Mouse (Mus musculus) ES-Bruce4 (cell line): ENCODE measurements around the gene Pitpnm2. TPM values are rescaled to one million over a fixed set of nuclear protein-coding genes. Genes with fewer than 3 reads are reported as not detected.

Experiments used
- H3K27ac ChIP-seq: 2 replicates; pipeline ENCODE4 v1.5.1; 2012; ENCODE audit warnings: low read length, inconsistent platforms; ENCODE audit not compliant: insufficient read depth
- H3K27me3 ChIP-seq: 2 replicates; pipeline ENCODE4 v1.6.1; 2012; ENCODE audit warnings: mild to moderate bottlenecking, low read length, inconsistent platforms; ENCODE audit not compliant: control insufficient read depth, poor library complexity, insufficient read depth, severe bottlenecking
- H3K36me3 ChIP-seq: 2 replicates; pipeline ENCODE4 v1.6.1; 2012; ENCODE audit warnings: inconsistent platforms, mild to moderate bottlenecking, low read length, moderate library complexity; ENCODE audit not compliant: control insufficient read depth, poor library complexity, insufficient read depth, severe bottlenecking
- H3K4me1 ChIP-seq: one replicate; pipeline ENCODE4 v1.8.1; 2011; ENCODE audit warnings: low read length; ENCODE audit not compliant: control insufficient read depth, insufficient read depth
- H3K4me3 ChIP-seq: 2 replicates; pipeline ENCODE4 v1.5.1; 2011; ENCODE audit warnings: low read depth, mild to moderate bottlenecking, low read length
- H3K9ac ChIP-seq: 2 replicates; pipeline ENCODE4 v1.6.1; 2012; ENCODE audit warnings: low read depth, mild to moderate bottlenecking, inconsistent platforms; ENCODE audit not compliant: poor library complexity, severe bottlenecking
- H3K9me3 ChIP-seq: replicated peaks from 2 replicates; pipeline ENCODE4 v1.6.1; 2012; ENCODE audit warnings: mild to moderate bottlenecking, low read length, inconsistent platforms; ENCODE audit not compliant: control insufficient read depth, poor library complexity, insufficient read depth, severe bottlenecking
- CTCF ChIP-seq: IDR thresholded peaks from one replicate; pipeline ENCODE4 v1.8.1; 2011; ENCODE audit warnings: low read depth, low read length
- EP300 ChIP-seq: IDR thresholded peaks from 2 replicates; pipeline ENCODE4 v1.6.1; 2011; ENCODE audit warnings: low read depth, low read length; ENCODE audit not compliant: insufficient read depth
- POLR2A ChIP-seq: IDR thresholded peaks from one replicate; pipeline ENCODE4 v1.8.1; 2011; ENCODE audit warnings: low read length; ENCODE audit not compliant: insufficient read depth
- polyA plus RNA-seq: library from polyadenylated mRNA; stranded (reverse); fragments of >200 nt; gene quantifications from 2 replicates; pipeline ENCODE4 v1.2.4, GENCODE M21; 2011; ENCODE audit warnings: low read depth; ENCODE audit not compliant: missing spikeins, insufficient read depth, insufficient read length

Gene Pitpnm2
- polyA plus RNA-seq, 1 experiment: 13.1 TPM

DNA sequence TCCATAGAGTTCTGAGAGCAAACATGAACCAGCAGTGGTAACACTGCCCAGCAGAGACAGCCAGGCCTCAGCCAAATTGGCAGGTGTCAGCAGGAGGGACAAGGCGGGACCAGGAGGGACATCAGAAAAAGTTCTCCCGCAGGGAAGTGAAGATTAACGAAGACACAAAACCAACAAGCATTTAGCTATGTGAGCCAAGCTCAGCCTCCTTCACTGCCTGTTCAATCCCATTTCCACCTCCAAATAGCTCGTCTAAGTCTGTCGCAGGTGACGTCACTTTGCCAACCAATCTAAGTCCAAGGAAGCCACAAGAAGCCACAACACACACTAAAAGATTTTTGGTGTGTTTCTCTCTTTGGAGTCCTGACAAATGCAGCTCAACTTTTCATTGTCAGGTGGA, 147.2 kb downstream of the Pitpnm2 start:
- TF ChIP-seq EP300 (no peak), POLR2A (no peak), CTCF (no peak)
- no peaks in the 10 kb centered on the region for H3K27me3 ChIP-seq
- no peak overlapping the region for H3K4me3 ChIP-seq
- peaks cover 5% of the 10 kb centered on the region for H3K9me3 ChIP-seq
- no peaks in the 10 kb centered on the region for H3K4me1 ChIP-seq
- no peaks in the 10 kb centered on the region for H3K36me3 ChIP-seq
- H3K9ac ChIP-seq: no peak overlapping the region
- no peak overlapping the region for H3K27ac ChIP-seq

DNA sequence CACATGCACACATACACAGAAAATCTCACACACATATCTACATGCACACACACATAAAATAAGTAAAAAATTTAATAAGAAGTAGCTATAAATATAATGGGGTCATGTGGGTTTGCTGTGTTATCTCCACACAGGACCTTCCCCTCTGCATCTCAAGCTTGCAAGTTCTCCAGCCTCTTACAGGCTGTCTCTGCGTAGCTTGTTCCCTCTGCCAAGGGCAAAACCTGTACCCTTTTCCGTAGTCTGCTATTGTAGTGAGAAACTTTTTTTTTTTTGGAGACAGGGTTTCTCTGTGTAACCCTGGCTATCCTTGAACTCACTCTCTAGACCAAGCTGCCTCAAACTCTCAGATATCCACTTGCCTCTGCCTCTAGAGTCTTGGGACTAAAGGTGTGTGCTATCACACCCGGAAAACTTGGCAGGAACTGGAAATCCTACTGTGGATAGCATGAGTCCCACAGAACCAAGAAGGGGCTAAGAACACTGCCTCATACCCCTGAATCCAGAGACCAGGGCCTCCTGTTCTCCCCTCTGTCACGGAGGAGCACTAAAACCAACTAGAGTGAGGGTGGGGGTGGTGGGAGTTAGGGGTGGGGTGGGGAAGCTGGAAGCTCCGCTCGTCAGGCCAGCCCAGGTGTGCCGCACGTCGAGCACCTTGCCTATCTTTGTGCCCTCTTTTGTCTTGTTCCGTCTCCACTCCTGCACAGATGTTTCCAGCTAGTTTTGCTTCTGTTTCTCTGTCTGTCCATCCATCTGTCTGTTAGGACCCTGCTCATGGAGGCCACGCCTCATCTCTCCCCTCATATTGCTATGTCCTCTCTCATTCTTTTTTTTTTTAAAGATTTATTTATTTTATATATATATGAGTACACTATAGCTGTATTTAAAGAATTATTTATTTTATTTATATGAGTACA, 149.2 kb downstream of the Pitpnm2 start:
- Histone ChIP-seq H3K27me3 (no peaks in the 10 kb centered on the region), H3K4me1 (no peaks in the 10 kb centered on the region), H3K36me3 (no peaks in the 10 kb centered on the region), H3K9me3 (peaks cover 5% of the 10 kb centered on the region), H3K9ac (no peak overlapping the region), H3K4me3 (no peak overlapping the region), H3K27ac (no peak overlapping the region)
- no peak for TF ChIP-seq EP300
- no peak for TF ChIP-seq POLR2A
- no peak for TF ChIP-seq CTCF

DNA sequence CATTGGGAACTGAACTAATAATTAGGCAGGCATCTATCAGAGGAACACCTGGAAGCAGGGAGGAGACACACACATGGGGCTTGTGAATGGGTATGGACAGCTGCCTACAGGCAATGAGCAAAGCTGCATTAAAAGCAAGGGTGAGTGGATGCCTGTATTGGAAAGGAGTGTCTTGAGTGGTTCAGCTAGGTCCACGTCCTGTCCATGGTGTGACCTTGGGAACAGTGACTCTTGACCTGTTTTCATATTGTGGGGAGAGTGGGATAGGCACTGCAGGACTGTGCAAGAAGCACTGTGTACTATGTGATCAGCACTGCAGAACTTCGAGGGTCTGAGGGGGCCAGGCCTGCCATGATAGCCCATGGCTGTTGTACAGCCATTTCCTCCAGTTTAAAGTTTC, 150.6 kb downstream of the Pitpnm2 start:
- TF ChIP-seq EP300: no peak
- no peak for TF ChIP-seq POLR2A
- no peak for TF ChIP-seq CTCF
- no peaks in the 10 kb centered on the region for H3K4me1 ChIP-seq
- no peaks in the 10 kb centered on the region for H3K36me3 ChIP-seq
- H3K4me3 ChIP-seq: no peak overlapping the region
- peaks cover 2% of the 10 kb centered on the region; the same call in 1 of the 2 replicates for H3K9me3 ChIP-seq
- no peak overlapping the region for H3K27ac ChIP-seq
- no peaks in the 10 kb centered on the region for H3K27me3 ChIP-seq
- H3K9ac ChIP-seq: no peak overlapping the region

DNA sequence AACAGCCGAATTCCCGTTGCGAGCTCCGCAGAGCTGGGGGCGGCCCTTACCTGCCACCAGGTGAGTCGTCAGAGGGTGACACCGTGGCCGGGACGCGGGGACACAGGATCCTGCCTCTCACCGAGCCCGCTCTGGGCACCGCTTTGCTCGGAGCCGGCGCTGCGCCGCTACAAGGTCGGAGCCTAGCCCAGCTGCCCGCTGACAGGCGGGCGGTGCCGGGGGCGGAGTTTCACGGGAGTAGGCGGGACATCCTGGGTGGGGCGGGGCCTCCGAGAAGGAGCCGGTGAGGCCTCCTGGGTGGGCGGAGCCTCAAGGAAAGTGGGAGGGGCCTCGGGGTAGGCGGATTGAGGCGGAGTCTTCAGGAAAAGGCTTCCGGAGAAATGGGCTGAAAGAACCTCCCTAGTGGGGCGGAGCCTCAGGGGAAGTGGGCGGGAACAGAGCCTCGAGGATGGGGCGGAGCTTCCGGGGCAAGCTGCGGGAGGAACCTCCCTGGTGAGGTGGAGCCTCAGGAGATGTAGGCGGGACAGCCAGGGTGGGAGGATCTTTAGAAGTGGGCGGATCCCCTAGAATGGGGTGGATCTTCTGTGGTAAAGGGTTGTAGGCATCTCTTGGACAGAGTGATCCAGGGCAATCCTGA, 153.8 kb downstream of the Pitpnm2 start, which contains the start of gene Abcb9:
Gene Abcb9, minus strand, starts transcription at position 203 of the 637 bp plus-strand sequence.
- no peak within 1 kb of the TSS for H3K9ac ChIP-seq
- TF ChIP-seq CTCF (no peak), EP300 (no peak), POLR2A (no peak)
- H3K4me3 ChIP-seq: peak within 1 kb of the TSS; percentile 60
- H3K4me1 ChIP-seq: no peaks in the 10 kb centered on the region
- H3K36me3 ChIP-seq: no peaks in the 10 kb centered on the region
- H3K9me3 ChIP-seq: no peaks in the 10 kb centered on the region
- H3K27ac ChIP-seq: no peak within 1 kb of the TSS
- no peaks in the 10 kb centered on the region for H3K27me3 ChIP-seq

DNA sequence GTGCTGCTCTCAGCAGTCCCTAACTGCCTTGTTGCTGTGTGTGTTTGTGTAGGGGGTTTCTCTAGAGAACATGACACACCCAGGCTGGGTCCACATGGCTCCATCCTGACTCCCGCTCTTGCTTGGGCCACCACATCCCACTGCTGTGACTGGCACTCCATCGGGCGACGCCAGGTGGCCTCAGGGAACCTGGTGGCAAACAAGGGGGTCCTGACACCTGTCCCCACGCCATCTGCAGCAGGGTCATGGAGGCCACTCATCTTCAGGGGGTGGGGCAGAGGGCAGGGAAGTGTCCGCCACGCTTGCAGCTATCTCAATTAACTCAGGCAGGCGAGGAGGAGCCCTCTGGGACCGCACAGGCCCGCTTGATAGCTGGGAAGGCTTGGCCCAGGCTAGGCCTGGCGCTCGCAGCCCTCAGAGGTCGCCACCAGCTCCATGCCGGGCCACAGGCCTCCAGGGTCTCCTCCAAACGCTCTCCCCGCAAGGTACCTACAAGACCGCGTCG, 154.4 kb downstream of the Pitpnm2 start:
- Histone ChIP-seq H3K4me3 (peak overlapping the region; percentile 60), H3K9me3 (no peaks in the 10 kb centered on the region), H3K27me3 (no peaks in the 10 kb centered on the region), H3K9ac (no peak overlapping the region), H3K36me3 (no peaks in the 10 kb centered on the region), H3K4me1 (no peaks in the 10 kb centered on the region), H3K27ac (no peak overlapping the region)
- TF ChIP-seq CTCF (no peak), EP300 (no peak), POLR2A (no peak)
